In the genomic region with DNA sequence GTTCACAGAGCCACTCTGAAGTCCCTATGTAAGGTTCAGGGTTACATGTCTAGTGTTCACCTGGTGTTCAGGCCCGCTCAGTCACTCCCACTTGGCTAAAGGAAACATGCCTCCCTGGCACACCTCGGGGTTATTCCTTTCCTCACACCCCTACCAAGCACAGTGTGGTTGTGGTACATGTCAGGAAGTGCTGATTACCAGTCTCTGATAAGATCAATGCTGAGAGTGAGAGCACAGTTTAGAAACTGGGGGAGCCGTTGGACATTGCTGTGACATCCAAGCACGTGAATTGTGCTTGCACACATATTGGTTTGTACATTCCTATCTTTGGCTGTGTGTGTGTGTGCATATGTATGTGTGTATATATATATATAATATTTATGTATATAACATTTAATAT, we compare ENCODE assay signal across 30 mouse cellular contexts. TPM values are rescaled to one million over a fixed set of nuclear protein-coding genes. Genes with fewer than 3 reads are reported as not detected.
DNase-seq lines count a peak whose midpoint lies in the region; ATAC-seq lines count a peak whose summit lies in the region.
"Had no signal": no experiment of that assay in that cellular context is flagged by ENCODE, and none has a peak within 500 bp of the region (broad histone marks: within the 10 kb centered on the region; RNA-seq: fewer than 3 reads in every experiment).

No protein-coding gene starts in this region.

- H3K9ac ChIP-seq in heart, embryonic 16.5 days (ENCODE audit: low read length), result no peak overlapping the region
- H3K9ac ChIP-seq: forebrain, embryonic 13.5 days; heart, embryonic 12.5 days; heart, embryonic 15.5 days; hindbrain, embryonic 14.5 days had no signal

- ATAC-seq in heart, embryonic 16.5 days (replicated peaks; ENCODE audit: extremely low read depth, insufficient read depth, low FRiP score), result 0 out of 2 replicates have a peak, but pooled peaks have one; percentile 10
- ATAC-seq in common myeloid progenitor, adult 5-6 weeks (replicated peaks; ENCODE audit: low read depth, poor library complexity, severe bottlenecking), result peak; percentile 70
- peak; percentile 66 for ATAC-seq in megakaryocyte progenitor cell, adult 5-6 weeks (replicated peaks; ENCODE audit: poor library complexity)
- ATAC-seq: activated CD4-positive, CD25-positive, alpha-beta regulatory T cell, adult 4 months; CD4-positive, CD25-positive, alpha-beta regulatory T cell, adult 4 months; forebrain, embryonic 13.5 days; forebrain, embryonic 16.5 days; hindbrain, postnatal 0 days; inflammation-experienced regulatory T-cells, adult 6 months had no signal

- no peak overlapping the region for H3K27ac ChIP-seq in heart, embryonic 16.5 days (ENCODE audit: low read length)
- H3K27ac ChIP-seq: forebrain, embryonic 10.5 days; forebrain, embryonic 13.5 days; heart, embryonic 15.5 days; hindbrain, embryonic 14.5 days; hindbrain, postnatal 0 days had no signal

- no peaks in the 10 kb centered on the region for H3K27me3 ChIP-seq in heart, embryonic 16.5 days (ENCODE audit: control insufficient read depth, insufficient read depth, low read length)
- H3K27me3 ChIP-seq: forebrain, embryonic 13.5 days; heart, embryonic 12.5 days; heart, embryonic 15.5 days had no signal

- H3K9me3 ChIP-seq in heart, embryonic 16.5 days (replicated peaks; ENCODE audit: control insufficient read depth, low read length), result no peaks in the 10 kb centered on the region
- H3K9me3 ChIP-seq: forebrain, embryonic 10.5 days; forebrain, embryonic 13.5 days; heart, embryonic 12.5 days; heart, embryonic 15.5 days had no signal

- H3K4me3 ChIP-seq in heart, embryonic 16.5 days (ENCODE audit: low read length), result no peak overlapping the region
- H3K4me3 ChIP-seq: forebrain, embryonic 10.5 days; forebrain, embryonic 13.5 days; heart, embryonic 12.5 days; heart, embryonic 15.5 days had no signal

- no peaks in the 10 kb centered on the region for H3K4me1 ChIP-seq in heart, embryonic 16.5 days (ENCODE audit: control insufficient read depth, insufficient read depth, low read length)
- H3K4me1 ChIP-seq: forebrain, embryonic 10.5 days; forebrain, embryonic 13.5 days; heart, embryonic 12.5 days; heart, embryonic 15.5 days had no signal

- intact Hi-C loops in left cerebral cortex, postnatal 36 days (cut with DNase I), result no loop called here

- H3K4me2 ChIP-seq in heart, embryonic 16.5 days (ENCODE audit: low read depth, low read length), result no peak overlapping the region
- H3K4me2 ChIP-seq: forebrain, embryonic 13.5 days; heart, embryonic 12.5 days; heart, embryonic 15.5 days; hindbrain, embryonic 14.5 days had no signal

- H3K36me3 ChIP-seq in heart, embryonic 16.5 days (ENCODE audit: control insufficient read depth, insufficient read depth), result no peaks in the 10 kb centered on the region
- H3K36me3 ChIP-seq: forebrain, embryonic 10.5 days; heart, embryonic 12.5 days; heart, embryonic 15.5 days had no signal

- no peak for DNase-seq in heart, adult 18-20 months
- DNase-seq in 416B (ENCODE audit: low read depth), result peak; percentile 57
- DNase-seq in layer of hippocampus, postnatal 14 days (ENCODE audit: low spot score in 2 of 2), result no peak
- no peak for DNase-seq in left cerebral cortex, postnatal 36 days (ENCODE audit: low spot score in 2 of 2)
- DNase-seq: adrenal gland, adult 8-10 months; adrenal gland, postnatal 25 days; cerebellum, adult 11-12 months; cerebellum, adult 9-10 months; cerebellum, postnatal 14 days; gastrocnemius, postnatal 10 days; gastrocnemius, postnatal 36 days; heart, adult 11 months; heart, postnatal 14 days; heart, postnatal 4 days had no signal

- 53% methylated on average over 4 of the region's 4 CpGs for WGBS in heart, embryonic 16.5 days

RNA-seq across cellular contexts. Expression of a gene that starts 16.3 kb away (rescaled TPM):
- 0.30 and 0.37 TPM in 2 replicates for polyA plus RNA-seq in heart, embryonic 16.5 days (2015; fragmentation: Nextera tagmentation; extraction: Ambion mirVana)
- total RNA-seq in heart, adult 18-20 months (2021), result under 1 TPM in 1 of 2 experiments, not detected in 1; 0.21 TPM
- 1.2 TPM in 1 of 2 replicates, not detected in the other for total RNA-seq in common myeloid progenitor, adult 5-6 weeks (2017)
- total RNA-seq in megakaryocyte progenitor cell, adult 5-6 weeks (2015), result 0.46 and 0.49 TPM in 2 replicates
- total RNA-seq in megakaryocyte progenitor cell, adult 5-6 weeks (2017), result 0.41 and 1.0 TPM in 2 replicates
- not detected for total RNA-seq in layer of hippocampus, postnatal 14 days (2021)
- total RNA-seq in left cerebral cortex, postnatal 36 days (2021), result not detected
- total RNA-seq: adrenal gland, postnatal 25 days; gastrocnemius, adult 18-20 months; gastrocnemius, postnatal 10 days; gastrocnemius, postnatal 36 days; heart, postnatal 14 days; hindbrain, postnatal 0 days had no signal
- polyA plus RNA-seq: C2C12; forebrain, embryonic 10.5 days; forebrain, embryonic 13.5 days; forebrain, embryonic 16.5 days; heart, embryonic 12.5 days; heart, embryonic 15.5 days; hindbrain, embryonic 11.5 days; hindbrain, embryonic 14.5 days; hindbrain, postnatal 0 days had no signal

RNA-seq across cellular contexts. Expression of a gene that starts 36.4 kb away (rescaled TPM):
- 42.3 and 48.7 TPM in 2 replicates for polyA plus RNA-seq in heart, embryonic 16.5 days (2015; fragmentation: Nextera tagmentation; extraction: Ambion mirVana)
- total RNA-seq in heart, adult 18-20 months (2021), result 10 to 100 TPM; 39.3 to 49.4 TPM
- 103 and 106 TPM in 2 replicates for total RNA-seq in common myeloid progenitor, adult 5-6 weeks (2017)
- 61.5 and 65.0 TPM in 2 replicates for total RNA-seq in megakaryocyte progenitor cell, adult 5-6 weeks (2015)
- 88.1 and 101 TPM in 2 replicates for total RNA-seq in megakaryocyte progenitor cell, adult 5-6 weeks (2017)
- 10 to 100 TPM; 48.1 to 55.0 TPM for total RNA-seq in layer of hippocampus, postnatal 14 days (2021)
- total RNA-seq in left cerebral cortex, postnatal 36 days (2021), result 10 to 100 TPM; 49.9 to 50.7 TPM

Comparison
In these comparisons a context has a peak if more than half of its experiments do, and no peak if none do; other contexts are left out.
1. ATAC-seq: peak in every context shown above with its lines; median percentile 70 in common myeloid progenitor, adult 5-6 weeks; 66 in megakaryocyte progenitor cell, adult 5-6 weeks; 10 in heart, embryonic 16.5 days.